ENCODE assay signal across 8 mouse cellular contexts in the genomic region with DNA sequence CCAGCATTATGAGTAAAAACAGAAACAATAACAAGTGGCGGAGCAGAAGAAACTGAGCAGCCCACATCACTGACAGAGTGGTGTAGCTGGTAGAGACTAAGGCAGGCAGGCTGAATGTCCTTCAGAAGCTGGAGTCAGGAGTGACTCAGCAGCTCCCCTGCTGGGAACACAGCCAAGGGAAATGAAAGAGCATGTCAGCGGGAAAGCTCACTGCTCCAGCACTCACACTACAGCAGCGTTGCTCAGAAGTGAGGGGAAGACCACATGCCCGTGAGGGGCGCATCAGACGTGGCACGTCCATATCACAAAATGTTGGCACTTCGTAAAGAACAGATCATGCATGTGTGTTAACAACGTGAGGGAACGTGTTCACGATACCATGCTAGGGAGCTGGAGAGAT. TPM values are rescaled to one million over a fixed set of nuclear protein-coding genes. Genes with fewer than 3 reads are reported as not detected.
DNase-seq lines count a peak whose midpoint lies in the region; ATAC-seq and TF ChIP-seq lines count a peak whose summit lies in the region.

No protein-coding gene starts in this region.

- TF ChIP-seq EP300 in heart, postnatal 0 days (IDR thresholded peaks at IDR 0.05; ENCODE audit: low read depth): no peak

- no peak overlapping the region for H3K27ac ChIP-seq in forebrain, embryonic 12.5 days
- peak overlapping the region; percentile 46 for H3K27ac ChIP-seq in heart, postnatal 0 days (ENCODE audit: low read depth)
- H3K27ac ChIP-seq in liver, embryonic 16.5 days (ENCODE audit: low read length): no peak overlapping the region
- no peak overlapping the region for H3K27ac ChIP-seq in neural tube, embryonic 14.5 days (ENCODE audit: low read depth, low read length)

- no peak overlapping the region for H3K4me2 ChIP-seq in forebrain, embryonic 12.5 days
- peak overlapping the region; percentile 17; the same call in 1 of the 2 replicates for H3K4me2 ChIP-seq in heart, postnatal 0 days (ENCODE audit: low read depth, low read length)
- H3K4me2 ChIP-seq in liver, embryonic 16.5 days (ENCODE audit: low read depth, low read length): peak overlapping the region; percentile 1; the same call in 1 of the 2 replicates
- H3K4me2 ChIP-seq in neural tube, embryonic 14.5 days (ENCODE audit: low read depth, low read length): no peak overlapping the region

- H3K4me1 ChIP-seq in forebrain, embryonic 12.5 days: peaks cover 36% of the 10 kb centered on the region
- H3K4me1 ChIP-seq in heart, postnatal 0 days (ENCODE audit: control insufficient read depth, insufficient read depth): peaks cover 20% of the 10 kb centered on the region
- H3K4me1 ChIP-seq in liver, embryonic 16.5 days (ENCODE audit: control insufficient read depth, low read depth, low read length): peaks cover 33% of the 10 kb centered on the region
- peaks cover 6% of the 10 kb centered on the region; the same call in 1 of the 2 replicates for H3K4me1 ChIP-seq in neural tube, embryonic 14.5 days (ENCODE audit: control insufficient read depth, insufficient read depth, low read length)

- H3K9me3 ChIP-seq in forebrain, embryonic 12.5 days: no peaks in the 10 kb centered on the region
- H3K9me3 ChIP-seq in heart, postnatal 0 days (replicated peaks; ENCODE audit: control insufficient read depth, low read length): no peaks in the 10 kb centered on the region
- H3K9me3 ChIP-seq in liver, embryonic 16.5 days (replicated peaks; ENCODE audit: control insufficient read depth, low read length): no peaks in the 10 kb centered on the region
- H3K9me3 ChIP-seq in neural tube, embryonic 14.5 days (ENCODE audit: control insufficient read depth, low read length): no peaks in the 10 kb centered on the region

- peak; percentile 64 for ATAC-seq in forebrain, embryonic 12.5 days (ENCODE audit: low FRiP score)
- ATAC-seq in heart, postnatal 0 days (ENCODE audit: insufficient read depth, low read depth): peak; percentile 84
- peak; percentile 41 for ATAC-seq in liver, embryonic 16.5 days (ENCODE audit: low read depth)
- ATAC-seq in neural tube, embryonic 14.5 days (ENCODE audit: low read depth): peak; percentile 54; the same call in 1 of the 2 replicates

- H3K36me3 ChIP-seq in forebrain, embryonic 12.5 days (replicated peaks): no peaks in the 10 kb centered on the region
- no peaks in the 10 kb centered on the region for H3K36me3 ChIP-seq in heart, postnatal 0 days (replicated peaks; ENCODE audit: control insufficient read depth, insufficient read depth, low read length)
- no peaks in the 10 kb centered on the region for H3K36me3 ChIP-seq in liver, embryonic 16.5 days (ENCODE audit: control insufficient read depth, insufficient read depth)
- no peaks in the 10 kb centered on the region for H3K36me3 ChIP-seq in neural tube, embryonic 14.5 days (ENCODE audit: control insufficient read depth, insufficient read depth, low read length)

- DNase-seq in 416B (ENCODE audit: low read depth): peak; percentile 94
- peak; percentile 63 for DNase-seq in brain, embryonic 18.5 days (ENCODE audit: low read depth, low spot score)
- peak; percentile 95 for DNase-seq in heart, postnatal 0 days (ENCODE audit: low spot score)
- DNase-seq in large intestine, adult 2 months (ENCODE audit: low read depth, low spot score): peak; percentile 83
- DNase-seq in testis, postnatal 10 days (ENCODE audit: low spot score): peak; percentile 76

- 26% methylated on average over 11 of the region's 11 CpGs for WGBS in forebrain, embryonic 12.5 days
- 6% methylated on average over 11 of the region's 11 CpGs for WGBS in heart, postnatal 0 days
- 14% methylated on average over 11 of the region's 11 CpGs for WGBS in large intestine, adult 2 months
- WGBS in liver, embryonic 16.5 days (ENCODE audit: insufficient replicate concordance): 19% methylated on average over 11 of the region's 11 CpGs
- WGBS in neural tube, embryonic 14.5 days: 35% methylated on average over 11 of the region's 11 CpGs

- H3K9ac ChIP-seq in forebrain, embryonic 12.5 days: no peak overlapping the region
- H3K9ac ChIP-seq in heart, postnatal 0 days (replicated peaks; ENCODE audit: low read depth, low read length): no peak overlapping the region
- H3K9ac ChIP-seq in liver, embryonic 16.5 days (ENCODE audit: low read depth, low read length): no peak overlapping the region
- no peak overlapping the region for H3K9ac ChIP-seq in neural tube, embryonic 14.5 days (replicated peaks; ENCODE audit: low read depth, low read length)

- no peak overlapping the region for H3K4me3 ChIP-seq in forebrain, embryonic 12.5 days (replicated peaks)
- H3K4me3 ChIP-seq in heart, postnatal 0 days (ENCODE audit: low read depth, low read length): no peak overlapping the region
- H3K4me3 ChIP-seq in liver, embryonic 16.5 days (ENCODE audit: low read depth, low read length): no peak overlapping the region
- no peak overlapping the region for H3K4me3 ChIP-seq in neural tube, embryonic 14.5 days (ENCODE audit: low read depth, low read length)

- peak; percentile 58 for TF ChIP-seq CTCF in heart, postnatal 0 days (IDR thresholded peaks at IDR 0.05; ENCODE audit: low read depth)

- H3K27me3 ChIP-seq in forebrain, embryonic 12.5 days: peaks cover 70% of the 10 kb centered on the region
- H3K27me3 ChIP-seq in heart, postnatal 0 days (ENCODE audit: control insufficient read depth, insufficient read depth, low read length): no peaks in the 10 kb centered on the region
- peaks cover 12% of the 10 kb centered on the region for H3K27me3 ChIP-seq in liver, embryonic 16.5 days (ENCODE audit: control insufficient read depth, insufficient read depth, low read depth, low read length)
- 0 out of 2 replicates have a peak, but pooled peaks cover 4% of the 10 kb centered on the region for H3K27me3 ChIP-seq in neural tube, embryonic 14.5 days (ENCODE audit: control insufficient read depth, insufficient read depth, low read length)

RNA-seq across cellular contexts. Expression of a gene that starts 3.7 kb away (rescaled TPM):
- polyA plus RNA-seq in forebrain, embryonic 12.5 days (2016; fragmentation: Nextera tagmentation; extraction: Ambion mirVana): 2.1 and 2.4 TPM in 2 replicates
- total RNA-seq in heart, postnatal 0 days (2014; rRNA removed; ENCODE audit: low replicate concordance): 2.0 and 2.6 TPM in 2 replicates
- 0.82 and 0.83 TPM in 2 replicates for polyA plus RNA-seq in heart, postnatal 0 days (2015; fragmentation: Nextera tagmentation; extraction: Ambion mirVana)
- 1.8 and 3.0 TPM in 2 replicates for polyA plus RNA-seq in large intestine, adult 2 months (2012; rRNA removed)
- 1.7 and 2.3 TPM in 2 replicates for polyA plus RNA-seq in liver, embryonic 16.5 days (2015; fragmentation: Nextera tagmentation; extraction: Ambion mirVana)
- polyA plus RNA-seq in neural tube, embryonic 14.5 days (2014; fragmentation: Nextera tagmentation; extraction: Ambion mirVana): 2.0 and 4.5 TPM in 2 replicates

Comparison
In these comparisons a context has a peak if more than half of its experiments do, and no peak if none do; other contexts are left out.
1. H3K4me2 ChIP-seq: peak in heart, postnatal 0 days (single experiment) and liver, embryonic 16.5 days (single experiment); none in forebrain, embryonic 12.5 days (single experiment) and neural tube, embryonic 14.5 days (single experiment).
2. Peak in every context shown above with its lines, with median percentiles within 50 percentile points of each other: DNase-seq and ATAC-seq.